Mouse (Mus musculus): ENCODE results near the gene Gm11096. TPM values are rescaled to one million over a fixed set of nuclear protein-coding genes. Genes with fewer than 3 reads are reported as not detected.

Gene Gm11096
- total RNA-seq (2021) (not detected), polyA plus RNA-seq (2012; rRNA removed) (not detected in 2 replicates)
- long read RNA-seq = 0 reads

DNA sequence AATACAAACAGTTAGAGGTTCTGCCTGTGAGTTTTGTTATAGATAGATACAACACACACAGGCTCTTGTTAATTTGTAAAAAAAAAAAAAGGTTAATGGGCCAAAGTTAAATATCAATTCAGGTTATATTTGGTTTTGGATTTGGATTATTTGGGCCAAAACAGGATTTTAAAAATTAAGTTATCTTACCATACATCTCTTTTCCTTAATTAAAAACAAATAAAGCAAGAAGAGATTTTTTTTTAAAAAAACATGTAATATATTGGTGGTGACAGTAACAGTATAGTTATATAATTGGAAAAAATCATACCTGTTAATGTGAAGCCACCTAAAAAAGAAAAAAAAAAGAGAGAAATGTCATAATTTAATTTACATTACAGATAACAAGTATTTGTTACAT, at the start of gene Gm11096:
Gene Gm11096, plus strand, starts transcription at position 301 of the 400 bp plus-strand sequence.
- no peak within 1 kb of the TSS for H3K27ac ChIP-seq
- no peaks in the 10 kb centered on the region for H3K4me1 ChIP-seq (ENCODE audit: control insufficient read depth, insufficient read depth, low read length)
- no peak within 1 kb of the TSS for H3K9ac ChIP-seq (ENCODE audit: low read depth, low read length)
- peaks cover 6% of the 10 kb centered on the region; the same call in 1 of the 2 replicates for H3K36me3 ChIP-seq (ENCODE audit: control insufficient read depth, insufficient read depth, low read length)
- intact Hi-C loops (cut with DNase I) = no loop called here
- DNase-seq = no peak
- no peak within 1 kb of the TSS for H3K4me3 ChIP-seq
- TF ChIP-seq POLR2A (IDR thresholded peaks at IDR 0.05; ENCODE audit: insufficient read depth, low read depth, low read length) = no peak
- no peak for TF ChIP-seq EP300 (IDR thresholded peaks at IDR 0.05; ENCODE audit: insufficient read depth, low read depth, low read length)
- no peak for TF ChIP-seq CTCF (IDR thresholded peaks at IDR 0.05)
- H3K27me3 ChIP-seq (ENCODE audit: control insufficient read depth, insufficient read depth, low read length) = no peaks in the 10 kb centered on the region
- no peaks in the 10 kb centered on the region for H3K79me2 ChIP-seq (replicated peaks; ENCODE audit: control insufficient read depth, insufficient read depth, low read length)

DNA sequence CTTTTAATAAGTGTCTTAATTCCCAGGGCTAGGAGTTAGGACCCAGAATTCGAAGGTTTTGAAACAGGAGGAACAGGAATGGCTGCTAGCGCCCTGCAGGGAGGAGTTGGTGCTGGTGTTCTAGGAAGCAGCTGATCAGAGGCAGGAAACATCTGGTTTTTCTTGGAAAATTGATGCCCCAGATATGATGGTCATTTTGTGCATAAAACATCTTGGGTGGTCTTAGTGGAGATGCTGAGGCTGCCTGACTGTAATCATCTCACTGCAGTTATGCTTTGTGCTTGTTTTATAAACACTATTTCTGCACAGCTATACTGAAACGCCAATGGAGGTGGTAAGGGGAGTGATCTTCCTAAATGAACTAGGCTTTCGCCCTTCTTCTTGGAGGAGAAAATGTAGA, 48.5 kb upstream of the Gm11096 start:
- 55% methylated on average over 4 of the region's 4 CpGs for WGBS
- TF ChIP-seq EP300 (IDR thresholded peaks at IDR 0.05; ENCODE audit: insufficient read depth, low read depth, low read length) (no peak), CTCF (IDR thresholded peaks at IDR 0.05) (no peak), POLR2A (IDR thresholded peaks at IDR 0.05; ENCODE audit: insufficient read depth, low read depth, low read length) (no peak)
- DNase-seq = no peak
- intact Hi-C loops (cut with DNase I) = no loop called here
- H3K9ac ChIP-seq (ENCODE audit: low read depth, low read length) = no peak overlapping the region
- H3K27me3 ChIP-seq (ENCODE audit: control insufficient read depth, insufficient read depth, low read length) = no peaks in the 10 kb centered on the region
- H3K4me3 ChIP-seq = no peak overlapping the region
- no peak overlapping the region for H3K27ac ChIP-seq
- no peaks in the 10 kb centered on the region; the same call in 1 of the 2 replicates for H3K79me2 ChIP-seq (replicated peaks; ENCODE audit: control insufficient read depth, insufficient read depth, low read length)
- H3K36me3 ChIP-seq (ENCODE audit: control insufficient read depth, insufficient read depth, low read length) = peaks cover 3% of the 10 kb centered on the region
- H3K4me1 ChIP-seq (ENCODE audit: control insufficient read depth, insufficient read depth, low read length) = no peaks in the 10 kb centered on the region

DNA sequence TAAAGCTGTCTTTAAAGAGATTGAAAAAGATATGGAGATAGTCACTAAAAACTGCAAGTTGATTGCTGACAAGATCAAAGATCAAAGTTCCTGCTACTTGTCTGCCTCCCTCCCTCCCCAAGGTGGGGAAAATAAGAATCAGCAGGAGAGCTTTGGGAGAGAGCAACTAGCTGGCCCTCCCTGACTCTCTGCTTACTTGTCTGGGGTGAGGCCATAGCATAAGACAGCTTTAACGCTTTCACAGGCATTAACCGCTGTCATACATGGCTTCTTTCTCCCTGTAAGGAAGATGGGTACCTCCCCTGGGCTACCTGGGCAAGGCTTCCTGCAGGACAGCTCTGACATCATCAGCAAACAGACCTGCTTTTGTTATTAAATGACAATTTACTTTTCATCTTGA, 47.4 kb upstream of the Gm11096 start:
- Histone ChIP-seq H3K36me3 (ENCODE audit: control insufficient read depth, insufficient read depth, low read length) (peaks cover 3% of the 10 kb centered on the region), H3K27ac (no peak overlapping the region)
- intact Hi-C loops (cut with DNase I) = no loop called here

DNA sequence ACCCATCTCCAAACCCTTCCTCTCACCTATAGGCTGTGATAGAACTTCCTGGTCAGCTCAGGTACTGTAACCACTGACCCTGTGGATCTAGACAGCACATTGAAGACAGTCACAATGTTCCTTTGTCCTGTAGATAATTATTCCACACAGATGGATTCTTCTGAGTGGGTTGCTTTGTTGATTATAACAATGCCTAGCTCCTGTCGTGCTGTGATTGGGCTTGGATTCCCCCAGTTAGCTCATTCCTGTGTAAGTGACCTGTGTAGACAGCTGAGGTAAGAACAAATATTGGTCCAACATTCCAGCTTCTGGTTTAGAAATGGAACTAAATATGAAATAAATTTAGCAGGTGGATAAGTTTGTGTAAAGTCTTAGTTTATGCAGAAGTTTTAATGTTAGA, 44.1 kb upstream of the Gm11096 start:
- 81% methylated on average over 1 of the region's 1 CpGs for WGBS
- Histone ChIP-seq H3K4me3 (no peak overlapping the region), H3K4me1 (ENCODE audit: control insufficient read depth, insufficient read depth, low read length) (no peaks in the 10 kb centered on the region), H3K27me3 (ENCODE audit: control insufficient read depth, insufficient read depth, low read length) (no peaks in the 10 kb centered on the region), H3K36me3 (ENCODE audit: control insufficient read depth, insufficient read depth, low read length) (peaks cover 9% of the 10 kb centered on the region), H3K9ac (ENCODE audit: low read depth, low read length) (no peak overlapping the region), H3K27ac (no peak overlapping the region), H3K79me2 (replicated peaks; ENCODE audit: control insufficient read depth, insufficient read depth, low read length) (no peaks in the 10 kb centered on the region; the same call in 1 of the 2 replicates)
- TF ChIP-seq EP300 (IDR thresholded peaks at IDR 0.05; ENCODE audit: insufficient read depth, low read depth, low read length) (no peak), POLR2A (IDR thresholded peaks at IDR 0.05; ENCODE audit: insufficient read depth, low read depth, low read length) (no peak), CTCF (IDR thresholded peaks at IDR 0.05) (no peak)
- intact Hi-C loops (cut with DNase I) = no loop called here
- no peak for DNase-seq

More for the DNA sequence above, 47.4 kb upstream of the Gm11096 start:
- no peaks in the 10 kb centered on the region for H3K27me3 ChIP-seq (ENCODE audit: control insufficient read depth, insufficient read depth, low read length)
- H3K9ac ChIP-seq (ENCODE audit: low read depth, low read length) = no peak overlapping the region
- no peak for DNase-seq
- TF ChIP-seq EP300 (IDR thresholded peaks at IDR 0.05; ENCODE audit: insufficient read depth, low read depth, low read length) (no peak), CTCF (IDR thresholded peaks at IDR 0.05) (no peak), POLR2A (IDR thresholded peaks at IDR 0.05; ENCODE audit: insufficient read depth, low read depth, low read length) (no peak)
- no peaks in the 10 kb centered on the region; the same call in 1 of the 2 replicates for H3K79me2 ChIP-seq (replicated peaks; ENCODE audit: control insufficient read depth, insufficient read depth, low read length)
- 80% methylated on average over 2 of the region's 2 CpGs for WGBS
- H3K4me1 ChIP-seq (ENCODE audit: control insufficient read depth, insufficient read depth, low read length) = no peaks in the 10 kb centered on the region
- no peak overlapping the region for H3K4me3 ChIP-seq

DNA sequence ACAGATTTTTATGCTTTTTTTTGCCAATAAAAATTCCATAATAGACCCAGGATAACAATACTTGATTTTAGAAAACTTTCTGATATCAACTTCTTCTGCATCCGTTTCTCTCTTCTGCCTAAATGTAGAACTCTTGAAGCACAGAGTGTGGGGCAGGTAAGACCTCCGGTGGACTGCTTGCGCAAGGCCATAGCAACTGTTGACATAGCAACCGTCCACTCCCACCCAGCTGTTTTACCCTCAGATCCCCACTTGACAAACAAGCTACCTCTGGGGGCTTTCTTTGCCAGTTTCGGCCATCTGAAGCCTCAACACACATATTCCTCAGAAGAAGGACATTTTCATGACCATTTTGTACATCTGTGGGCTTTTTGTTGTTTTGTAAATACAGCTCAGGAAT, 41.2 kb upstream of the Gm11096 start:
- no peak overlapping the region for H3K9ac ChIP-seq (ENCODE audit: low read depth, low read length)
- WGBS = 77% methylated on average over 5 of the region's 5 CpGs
- H3K79me2 ChIP-seq (replicated peaks; ENCODE audit: control insufficient read depth, insufficient read depth, low read length) = no peaks in the 10 kb centered on the region; the same call in 1 of the 2 replicates
- intact Hi-C loops (cut with DNase I) = no loop called here
- no peak for DNase-seq
- H3K27ac ChIP-seq = no peak overlapping the region
- H3K27me3 ChIP-seq (ENCODE audit: control insufficient read depth, insufficient read depth, low read length) = no peaks in the 10 kb centered on the region
- H3K4me1 ChIP-seq (ENCODE audit: control insufficient read depth, insufficient read depth, low read length) = peaks cover 3% of the 10 kb centered on the region
- TF ChIP-seq POLR2A (IDR thresholded peaks at IDR 0.05; ENCODE audit: insufficient read depth, low read depth, low read length) = no peak
- no peak for TF ChIP-seq EP300 (IDR thresholded peaks at IDR 0.05; ENCODE audit: insufficient read depth, low read depth, low read length)
- TF ChIP-seq CTCF (IDR thresholded peaks at IDR 0.05) = no peak
- peaks cover 15% of the 10 kb centered on the region for H3K36me3 ChIP-seq (ENCODE audit: control insufficient read depth, insufficient read depth, low read length)
- no peak overlapping the region for H3K4me3 ChIP-seq

DNA sequence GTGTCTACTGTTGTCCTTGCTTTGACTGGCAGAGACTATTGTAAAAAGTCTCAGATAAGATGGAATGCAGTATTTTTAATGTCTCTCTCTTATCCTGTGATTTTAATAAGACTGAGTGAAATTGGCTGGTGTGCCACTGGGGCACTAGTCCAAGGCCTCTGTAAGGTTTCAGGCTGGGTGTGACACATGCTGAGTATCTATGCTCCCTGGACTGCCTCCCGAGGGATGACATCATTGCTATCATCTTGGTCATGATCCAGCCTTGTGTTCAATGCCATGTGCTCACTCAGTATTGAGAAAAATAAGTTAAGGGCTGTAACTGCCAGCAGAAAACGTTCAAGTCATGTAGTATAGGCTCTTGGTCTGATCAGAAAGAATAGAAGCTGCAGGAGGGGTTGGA, 38.9 kb upstream of the Gm11096 start:
- Histone ChIP-seq H3K27me3 (ENCODE audit: control insufficient read depth, insufficient read depth, low read length) (no peaks in the 10 kb centered on the region), H3K4me1 (ENCODE audit: control insufficient read depth, insufficient read depth, low read length) (peaks cover 3% of the 10 kb centered on the region), H3K4me3 (no peak overlapping the region), H3K27ac (peak overlapping the region; percentile 57), H3K9ac (ENCODE audit: low read depth, low read length) (no peak overlapping the region), H3K36me3 (ENCODE audit: control insufficient read depth, insufficient read depth, low read length) (peaks cover 23% of the 10 kb centered on the region), H3K79me2 (replicated peaks; ENCODE audit: control insufficient read depth, insufficient read depth, low read length) (no peaks in the 10 kb centered on the region)
- intact Hi-C loops (cut with DNase I) = no loop called here
- DNase-seq = peak; percentile 74 to 84
- TF ChIP-seq POLR2A (IDR thresholded peaks at IDR 0.05; ENCODE audit: insufficient read depth, low read depth, low read length) = no peak
- TF ChIP-seq EP300 (IDR thresholded peaks at IDR 0.05; ENCODE audit: insufficient read depth, low read depth, low read length) = 0 out of 2 replicates have a peak, but pooled peaks have one; percentile 68
- TF ChIP-seq CTCF (IDR thresholded peaks at IDR 0.05) = 0 out of 2 replicates have a peak, but pooled peaks have one; percentile 12
- 12% methylated on average over 2 of the region's 2 CpGs for WGBS

Data from heart, adult 2 months (tissue).